Mouse (Mus musculus) gastrocnemius, postnatal 36 days (tissue): ENCODE measurements around the gene Tada2a. TPM values are rescaled to one million over a fixed set of nuclear protein-coding genes. Genes with fewer than 3 reads are reported as not detected.
A peak's percentile ranks its signal among the peaks of the same experiment; 100 is the strongest.

Experiments
- DNase-seq, 2 experiments: peaks; one replicate each; pipeline ENCODE4 v3.0.0; 2022
- intact Hi-C: fragments of 180-260 bp; cut with DNase I; formaldehyde crosslinking; loops from one replicate; pipeline ENCODE4 v1.15.1; 2025
- long read RNA-seq, 2 experiments: library from polyadenylated mRNA; stranded (forward); transcript quantifications; one replicate each; pipeline ENCODE4 v2.0.0; 2021
- total RNA-seq, 2 experiments: library from RNA; stranded (reverse); gene quantifications; 2 replicates each; pipeline ENCODE4 v1.2.3; 2021

Tada2a gene
- 1 to 10 TPM; 8.6 to 9.4 TPM for total RNA-seq
- long read RNA-seq, experiment 1, transcript Tada2a-201 (16 exons, 2,151 nt), result major isoform, 6 of 6 reads
- long read RNA-seq, experiment 1, partial matches to known transcripts, result 0 of 6 reads
- long read RNA-seq, experiment 1, other reads (novel, unspliced or antisense), result 0 of 6 reads
- long read RNA-seq, experiment 2, partial matches to known transcripts, result 0 of 5 reads
- long read RNA-seq, experiment 2, other reads (novel, unspliced or antisense), result 1 of 5 reads

GRCm38 (mm10) chr11:84128943-84129798 lies at the start of gene Tada2a, which contains the start of gene Acaca:
Tada2a (minus strand) TSS chr11:84129600.
Acaca (plus strand) TSS chr11:84129672.
- intact Hi-C loops, result no loop called here
- peak; percentile 63 to 75 for DNase-seq

DNA sequence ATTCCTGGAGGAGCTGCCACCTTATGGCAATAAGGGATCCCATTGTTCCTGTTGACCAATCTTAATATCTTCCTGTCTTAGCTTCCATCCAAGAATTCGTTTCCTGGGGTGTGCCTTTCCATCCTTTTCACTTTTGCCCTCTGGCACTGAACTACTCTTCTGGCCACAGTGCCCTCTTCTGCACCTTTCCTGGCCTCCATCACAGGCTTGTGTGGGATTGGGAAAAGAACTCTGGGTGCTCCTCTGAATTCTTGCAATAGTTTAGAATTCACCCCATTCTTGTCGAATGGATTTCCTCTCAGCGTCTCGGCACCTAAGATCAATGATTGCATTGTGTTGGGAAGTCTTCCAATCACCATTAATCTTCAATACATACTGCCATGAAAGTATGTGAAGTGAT lies 49.2 kb upstream of the Tada2a start:
- intact Hi-C loops, result loop anchor here (5.0 kb wide), 2 partner anchors 41 to 64 kb away; no protein-coding TSS in a partner anchor
- DNase-seq, result no peak

GRCm38 (mm10) chr11:84172539-84173435 lies 43.4 kb upstream of the Tada2a start:
- no peak for DNase-seq
- intact Hi-C loops, result no loop called here

DNA sequence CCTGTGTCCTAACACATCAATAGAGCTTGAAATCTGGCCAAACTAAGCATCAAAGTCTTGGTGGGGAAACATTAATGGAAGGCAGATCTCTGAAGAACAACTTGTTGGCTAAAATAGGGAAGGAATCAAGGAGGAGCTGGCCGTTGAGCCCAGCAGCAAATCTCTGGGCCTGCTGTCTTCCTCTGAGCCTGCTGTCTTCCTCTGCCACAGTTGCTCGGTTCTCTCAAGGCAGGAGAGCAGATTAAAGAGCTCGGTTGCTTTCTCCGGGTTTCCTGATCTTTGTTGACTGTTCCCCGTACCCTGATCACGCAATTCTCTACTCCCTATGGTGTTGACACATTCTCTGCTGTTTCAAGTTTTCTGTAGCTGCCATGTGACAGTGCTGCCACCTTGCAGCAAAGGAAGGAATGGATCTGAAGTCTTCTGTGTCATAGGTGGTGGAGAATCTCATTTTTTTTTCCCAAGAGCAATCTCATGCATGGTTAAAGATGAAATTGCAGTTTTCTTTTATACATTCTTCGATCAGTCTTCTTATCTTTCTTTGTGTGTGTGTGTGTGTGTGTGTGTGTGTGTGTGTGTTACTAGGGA lies 39.4 kb upstream of the Tada2a start:
- intact Hi-C loops, result no loop called here
- DNase-seq, result peak; percentile 9 to 16

GRCm38 (mm10) chr11:84167046-84167526 lies 37.7 kb upstream of the Tada2a start, which contains the start of gene Gm11437:
Gm11437 (minus strand) TSS chr11:84167476.
- no peak for DNase-seq
- intact Hi-C loops, result no loop called here

DNA sequence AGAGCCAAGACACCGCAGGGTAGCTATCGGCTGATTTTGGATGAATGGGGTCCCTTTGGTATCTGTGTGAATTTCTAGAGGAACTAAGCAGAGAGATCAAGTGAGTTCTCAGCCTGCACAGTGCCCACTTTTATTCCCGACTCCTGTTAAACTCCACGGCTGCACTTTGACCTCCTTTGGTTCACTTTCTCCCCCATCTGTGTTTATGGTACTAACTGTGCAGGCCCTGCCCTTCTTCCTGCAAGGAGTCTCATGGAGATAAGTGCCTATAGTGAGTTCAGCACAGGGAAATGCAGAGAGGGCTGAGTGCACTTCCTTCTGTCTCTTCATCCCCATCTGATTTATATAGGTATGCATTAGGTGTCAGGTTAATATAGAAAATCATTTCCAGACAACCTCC lies 35.2 kb upstream of the Tada2a start:
- intact Hi-C loops, result no loop called here

DNA sequence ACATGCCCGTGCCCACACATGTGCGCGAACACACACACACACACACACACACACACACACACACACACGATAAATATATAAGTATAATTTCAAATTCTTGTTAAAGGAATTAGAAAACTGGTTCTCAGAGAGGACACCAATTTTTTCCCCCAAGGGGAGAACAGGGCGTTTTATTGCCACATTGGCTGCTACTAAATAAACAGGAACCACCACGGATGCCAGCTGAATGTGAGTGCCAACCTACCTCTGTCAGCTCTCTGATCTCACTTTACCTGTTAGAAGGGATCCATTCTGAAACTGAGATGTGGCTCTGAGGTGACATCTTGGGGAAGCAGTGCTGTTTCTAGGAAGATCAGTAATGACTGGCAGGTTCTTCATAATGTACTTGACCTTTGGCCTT lies 34.7 kb upstream of the Tada2a start:
- no peak for DNase-seq
- intact Hi-C loops, result no loop called here

More for the DNA sequence above, 35.2 kb upstream of the Tada2a start:
- no peak for DNase-seq

DNA sequence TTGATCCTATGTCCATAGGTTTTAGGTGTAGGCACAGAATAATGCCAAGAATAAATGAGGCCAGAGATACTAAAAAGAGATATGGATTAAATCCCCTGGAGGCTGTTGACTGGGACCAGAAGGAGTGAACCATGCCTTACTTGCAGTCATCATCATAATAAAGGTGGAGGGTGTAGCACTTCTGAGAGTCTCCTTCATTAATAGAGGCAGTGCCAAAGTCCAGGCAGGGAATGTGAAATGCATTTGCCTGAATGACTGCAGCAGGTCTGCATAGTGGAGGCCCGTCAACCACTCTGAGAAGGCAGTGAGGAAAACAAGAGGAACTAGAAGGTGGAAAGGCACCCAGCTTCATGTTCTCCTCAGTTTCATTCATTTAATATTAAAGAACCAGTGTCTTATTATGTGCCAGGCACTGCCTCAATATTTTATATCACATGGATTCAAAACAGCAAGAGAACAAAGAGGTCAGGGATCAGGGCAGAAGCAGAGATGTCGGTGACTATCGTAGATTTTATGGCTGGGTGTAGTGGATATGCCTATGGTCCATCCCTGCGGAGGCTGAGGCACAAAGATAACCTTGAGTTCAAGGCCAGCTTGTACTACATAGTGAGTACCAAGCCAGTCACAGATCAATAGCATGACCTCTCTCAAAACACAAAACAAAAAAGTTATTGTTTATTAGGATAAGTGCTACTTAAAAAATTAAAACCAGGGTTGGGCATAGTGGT lies 27.3 kb upstream of the Tada2a start:
- DNase-seq, result no peak
- intact Hi-C loops, result no loop called here

DNA sequence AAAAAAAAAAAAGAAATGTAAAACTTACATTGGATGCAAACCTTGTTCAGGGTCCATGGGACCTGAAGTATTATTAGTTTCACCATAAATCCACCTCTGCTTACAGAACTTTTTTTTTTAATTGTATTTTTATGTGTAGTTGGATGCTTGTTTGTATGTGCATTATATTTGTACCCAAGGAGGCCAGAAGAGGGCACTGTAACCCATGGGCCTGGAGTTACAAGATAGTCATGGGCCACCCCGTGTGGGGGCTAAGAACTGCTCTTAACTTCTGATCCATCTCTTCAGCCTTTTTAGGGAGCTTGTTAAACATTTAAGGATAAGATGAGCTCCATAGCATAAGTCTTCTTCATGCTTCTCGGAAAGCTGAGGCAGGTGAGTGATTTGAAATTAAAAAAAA lies 21.5 kb upstream of the Tada2a start:
- intact Hi-C loops, result no loop called here
- no peak for DNase-seq

- intact Hi-C loops, result no loop called here
- DNase-seq, result no peak
These were observed 16.7 kb upstream of the Tada2a start for GRCm38 (mm10) chr11:84146081-84146480.

DNA sequence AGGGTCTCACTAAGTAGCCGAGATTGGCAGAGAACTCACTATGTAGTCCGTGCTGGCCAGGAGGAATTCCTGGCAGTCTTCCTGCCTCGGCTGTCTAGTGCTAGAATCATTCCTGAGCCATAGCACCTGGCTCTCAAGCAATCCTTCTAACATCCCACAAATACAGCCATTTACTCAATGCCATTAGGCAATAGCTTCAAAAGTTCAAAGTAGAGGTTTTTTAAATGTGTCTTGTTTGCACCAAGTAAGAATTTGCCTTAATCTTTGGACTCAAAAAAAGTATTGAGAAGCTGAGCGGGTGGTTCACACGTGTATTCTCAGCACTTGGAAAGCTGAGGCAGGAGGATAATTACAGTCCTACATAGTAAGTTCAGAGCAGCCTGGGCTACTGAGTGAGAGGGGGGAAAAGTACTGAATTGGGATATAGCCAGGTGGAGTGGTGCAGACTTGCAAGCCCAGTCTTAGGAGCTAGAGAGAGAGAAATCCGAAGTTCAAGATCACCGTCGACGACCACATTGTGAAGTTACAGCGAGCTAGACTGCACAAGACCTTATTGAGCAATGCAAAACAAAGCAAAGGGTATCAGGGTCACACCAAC lies 15.9 kb upstream of the Tada2a start:
- intact Hi-C loops, result no loop called here
- DNase-seq, result no peak

DNA sequence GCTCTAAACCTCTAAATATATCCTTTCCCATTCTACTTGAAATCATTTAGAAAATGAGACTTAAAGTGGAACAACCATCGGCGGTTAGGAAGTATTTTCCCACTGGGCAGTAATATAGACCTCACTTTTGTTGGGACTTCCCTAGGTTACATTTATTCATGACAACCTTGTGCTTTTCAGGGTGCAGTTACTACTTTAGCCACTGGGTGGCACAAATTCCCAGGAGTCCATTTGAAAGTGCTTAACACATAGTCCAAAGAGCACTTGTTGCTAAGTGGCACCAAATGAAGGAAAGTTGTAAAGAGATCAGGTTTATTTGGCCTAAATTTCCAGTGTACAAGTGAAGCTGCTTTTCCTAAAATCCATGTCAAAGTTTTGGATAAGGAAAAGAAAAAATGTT lies 12.4 kb upstream of the Tada2a start:
- peak in 1 of 2 experiments; percentile 23 for DNase-seq
- intact Hi-C loops, result no loop called here

GRCm38 (mm10) chr11:84136453-84136852 lies 7.1 kb upstream of the Tada2a start:
- intact Hi-C loops, result loop anchor here (5.0 kb wide), 1 partner anchor 41 kb away; no protein-coding TSS in a partner anchor
- no peak for DNase-seq

DNA sequence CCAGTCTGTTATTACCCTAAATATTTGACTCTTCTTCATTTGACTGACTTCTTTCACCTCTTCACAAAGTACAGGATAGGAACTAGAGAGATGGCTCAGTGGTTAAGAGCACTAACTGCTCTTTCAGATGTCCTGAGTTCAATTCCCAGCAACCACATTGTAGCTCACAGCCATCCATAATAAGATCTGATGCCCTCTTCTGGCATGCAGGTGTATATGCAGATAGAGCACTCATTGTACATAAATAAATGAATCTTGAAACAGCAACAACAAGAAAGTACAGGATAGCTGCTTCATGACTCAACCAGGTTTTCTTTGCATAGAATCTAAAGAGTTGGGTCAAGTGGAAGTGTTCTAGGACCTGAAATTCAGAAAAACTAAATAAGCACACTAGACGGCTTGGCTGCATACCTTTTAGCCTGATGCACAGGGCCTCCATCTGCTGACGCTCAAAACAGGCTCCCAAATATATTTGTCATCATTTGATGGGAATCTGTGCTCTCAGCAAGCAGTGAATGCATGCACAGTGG lies 5.0 kb upstream of the Tada2a start:
- intact Hi-C loops, result no loop called here

DNA sequence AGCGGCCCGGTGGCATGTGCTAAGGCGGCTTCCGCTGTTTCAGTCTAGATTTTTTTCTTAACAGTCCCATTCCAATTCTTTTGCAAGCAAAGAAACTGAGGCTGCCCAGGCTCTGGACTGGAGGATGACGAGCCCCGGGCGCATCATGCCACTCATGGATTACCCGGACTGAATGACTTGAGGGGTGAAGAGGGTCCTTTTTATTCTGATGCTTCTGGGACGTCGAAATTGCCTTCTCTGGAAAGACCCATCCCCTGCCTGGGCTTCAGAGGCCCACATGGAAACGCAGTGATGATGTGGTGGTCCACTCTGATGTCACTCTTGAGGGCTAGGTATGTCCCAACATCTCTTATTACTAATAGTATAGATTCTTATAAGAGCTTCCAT lies 392 bp upstream of the Tada2a start:
- intact Hi-C loops, result no loop called here

More for the DNA sequence above, 5.0 kb upstream of the Tada2a start:
- DNase-seq, result no peak

DNA sequence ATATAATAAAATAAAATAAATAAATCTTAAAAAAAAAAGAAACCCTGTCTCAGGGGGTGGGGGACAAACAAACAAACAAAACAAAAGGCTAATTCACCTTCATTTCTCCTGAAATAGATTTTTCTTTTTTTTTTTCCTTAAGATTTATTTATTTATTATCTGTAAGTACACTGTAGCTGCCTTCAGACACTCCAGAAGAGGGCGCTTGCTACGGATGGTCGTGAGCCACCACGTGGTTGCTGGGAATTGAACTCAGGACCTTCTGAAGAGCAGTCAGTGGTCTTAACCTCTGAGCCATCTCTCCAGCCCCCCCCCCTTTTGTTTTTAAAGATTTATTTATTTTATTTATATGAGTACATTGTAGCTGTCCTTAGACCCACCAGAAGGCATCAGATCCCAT lies 1.4 kb downstream of the Tada2a start:
- intact Hi-C loops, result no loop called here
- no peak for DNase-seq

More for the DNA sequence above, 392 bp upstream of the Tada2a start:
- no peak for DNase-seq

GRCm38 (mm10) chr11:84121051-84121956 lies 8.1 kb downstream of the Tada2a start:
- DNase-seq, result no peak
- intact Hi-C loops, result no loop called here

- no peak for DNase-seq
- intact Hi-C loops, result no loop called here
These were observed 12.0 kb downstream of the Tada2a start for GRCm38 (mm10) chr11:84117431-84117830.
